25 mouse cellular contexts compared by ENCODE assay signal in genomic region chr11:66083663-66084254, GRCm38 (mm10).
"Had no signal": no experiment of that assay in that cellular context is flagged by ENCODE, and none has a peak within 500 bp of the region (broad histone marks: within the 10 kb centered on the region; RNA-seq: fewer than 3 reads in every experiment).

No protein-coding gene starts in this region.

- DNase-seq: kidney, adult 2 months; kidney, postnatal 25 days; liver; lung, adult 18-20 months; lung, postnatal 10 days; lung, postnatal 36 days; retina, postnatal 1 day; right cerebral cortex, postnatal 4 days; thymus, adult 2 months; thymus, postnatal 14 days; thymus, postnatal 4 days had no signal

- H3K36me3 ChIP-seq: limb, embryonic 10.5 days; limb, embryonic 13.5 days; liver, embryonic 12.5 days; liver, embryonic 15.5 days; lung, embryonic 15.5 days; midbrain, embryonic 10.5 days; midbrain, embryonic 13.5 days; neural tube, embryonic 13.5 days had no signal

- H3K4me3 ChIP-seq: limb, embryonic 10.5 days; limb, embryonic 13.5 days; liver, embryonic 12.5 days; liver, embryonic 15.5 days; lung, embryonic 15.5 days; megakaryocyte, embryonic 14.5 days; midbrain, embryonic 10.5 days; midbrain, embryonic 13.5 days; myocyte; neural tube, embryonic 13.5 days had no signal

- H3K27me3 ChIP-seq: liver, embryonic 12.5 days; liver, embryonic 15.5 days; lung, embryonic 15.5 days; megakaryocyte, embryonic 14.5 days; midbrain, embryonic 13.5 days; neural tube, embryonic 13.5 days had no signal

- ATAC-seq: intestine, postnatal 0 days; liver, embryonic 12.5 days; midbrain, embryonic 13.5 days; midbrain, embryonic 16.5 days had no signal

- H3K9me3 ChIP-seq: limb, embryonic 10.5 days; limb, embryonic 13.5 days; liver, embryonic 12.5 days; liver, embryonic 15.5 days; lung, embryonic 15.5 days; midbrain, embryonic 10.5 days; midbrain, embryonic 13.5 days; neural tube, embryonic 13.5 days had no signal

- H3K4me1 ChIP-seq: limb, embryonic 10.5 days; limb, embryonic 13.5 days; liver, embryonic 12.5 days; liver, embryonic 15.5 days; lung, embryonic 15.5 days; megakaryocyte, embryonic 14.5 days; midbrain, embryonic 13.5 days; neural tube, embryonic 13.5 days had no signal

- H3K9ac ChIP-seq: limb, embryonic 13.5 days; liver, embryonic 12.5 days; liver, embryonic 15.5 days; lung, embryonic 15.5 days; midbrain, embryonic 13.5 days; neural tube, embryonic 13.5 days had no signal

- H3K27ac ChIP-seq: kidney, postnatal 0 days; limb, embryonic 10.5 days; limb, embryonic 13.5 days; liver, embryonic 12.5 days; liver, embryonic 15.5 days; lung, embryonic 15.5 days; midbrain, embryonic 10.5 days; midbrain, embryonic 13.5 days; neural tube, embryonic 13.5 days; stomach, postnatal 0 days had no signal

- H3K4me2 ChIP-seq: limb, embryonic 13.5 days; liver, embryonic 12.5 days; liver, embryonic 15.5 days; lung, embryonic 15.5 days; midbrain, embryonic 13.5 days; neural tube, embryonic 13.5 days had no signal
